Mouse (Mus musculus) testis, adult 2 months (tissue): Measurements from ENCODE around the gene Tnr.

Experiments
- CTCF ChIP-seq: fragments of 200-500 bp; IDR thresholded peaks from 2 replicates; pipeline ENCODE4 v1.5.1; 2012; ENCODE audit warnings: low read depth, mild to moderate bottlenecking, inconsistent platforms, low read length, moderate library complexity; ENCODE audit not compliant: control insufficient read depth, insufficient read depth, insufficient replicate concordance
- POLR2A ChIP-seq: fragments of 200-500 bp; IDR thresholded peaks from 2 replicates; pipeline ENCODE4 v1.6.1; 2012; ENCODE audit warnings: low read depth, mild to moderate bottlenecking, inconsistent platforms, low read length, moderate library complexity; ENCODE audit not compliant: control insufficient read depth

- TF ChIP-seq POLR2A (no peak), CTCF (no peak)
Observed at GRCm38 (mm10) chr1:159833165-159833564, 309.6 kb downstream of the Tnr start.
